26 mouse cellular contexts compared by ENCODE assay signal in the genomic region with DNA sequence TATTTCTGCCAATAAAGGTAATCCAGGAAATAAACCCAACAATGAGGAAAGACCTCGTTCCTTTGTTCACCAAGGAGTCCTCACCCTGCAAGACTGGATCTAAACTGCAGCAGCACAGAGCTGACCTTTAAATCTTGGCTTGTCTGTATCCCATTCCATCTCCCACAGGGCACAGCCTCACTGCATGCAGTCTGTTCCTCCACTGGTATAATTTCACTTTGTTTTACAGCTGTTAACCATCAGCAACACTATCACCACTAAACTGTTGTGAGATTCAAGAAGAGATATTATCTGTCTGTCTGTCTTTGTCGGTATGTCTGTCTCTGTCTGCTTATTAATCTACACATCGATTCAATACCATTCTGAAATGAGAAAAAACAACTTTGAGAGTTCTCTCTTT.
A peak's percentile ranks its signal among the peaks of the same experiment; 100 is the strongest.
DNase-seq lines count a peak whose midpoint lies in the region; ATAC-seq and TF ChIP-seq lines count a peak whose summit lies in the region.
"Had no signal": no experiment of that assay in that cellular context is flagged by ENCODE, and none has a peak within 500 bp of the region (broad histone marks: within the 10 kb centered on the region; RNA-seq: fewer than 3 reads in every experiment).

No protein-coding gene starts in this region.

- no peaks in the 10 kb centered on the region for H3K27me3 ChIP-seq in lung, embryonic 14.5 days (ENCODE audit: insufficient read depth, low read length)
- no peaks in the 10 kb centered on the region for H3K27me3 ChIP-seq in lung, postnatal 0 days (replicated peaks; ENCODE audit: insufficient read depth, low read length)
- H3K27me3 ChIP-seq: CH12.LX; embryonic facial prominence, embryonic 12.5 days; forebrain, embryonic 12.5 days; hindbrain, embryonic 12.5 days; hindbrain, embryonic 15.5 days had no signal

- no peak for TF ChIP-seq POLR2A in lung, adult 2 months (IDR thresholded peaks at IDR 0.05; ENCODE audit: borderline replicate concordance, extremely low read depth, low read depth, low read length)

- H3K4me3 ChIP-seq in lung, embryonic 14.5 days (ENCODE audit: low read depth, low read length): no peak overlapping the region
- no peak overlapping the region for H3K4me3 ChIP-seq in lung, adult 2 months (replicated peaks; ENCODE audit: extremely low read depth, low read depth, low read length)
- no peak overlapping the region for H3K4me3 ChIP-seq in lung, postnatal 0 days (ENCODE audit: low read depth, low read length)
- H3K4me3 ChIP-seq: embryonic facial prominence, embryonic 12.5 days; erythroblast, embryonic 14.5 days; forebrain, embryonic 12.5 days; gastrocnemius, adult 2 months; hindbrain, embryonic 12.5 days; hindbrain, embryonic 15.5 days had no signal

- no peaks in the 10 kb centered on the region for H3K4me1 ChIP-seq in lung, embryonic 14.5 days (ENCODE audit: insufficient read depth)
- no peaks in the 10 kb centered on the region for H3K4me1 ChIP-seq in lung, adult 2 months (ENCODE audit: control insufficient read depth, insufficient read depth, low read length)
- no peaks in the 10 kb centered on the region for H3K4me1 ChIP-seq in lung, postnatal 0 days (ENCODE audit: insufficient read depth, low read depth, low read length)
- H3K4me1 ChIP-seq: embryonic facial prominence, embryonic 12.5 days; forebrain, embryonic 12.5 days; hindbrain, embryonic 12.5 days; hindbrain, embryonic 15.5 days had no signal

- 29% methylated on average over 3 of the region's 3 CpGs for WGBS in lung, embryonic 14.5 days
- WGBS in lung, adult 2 months: 53% methylated on average over 3 of the region's 3 CpGs
- WGBS in lung, postnatal 0 days: 50% methylated on average over 3 of the region's 3 CpGs

- peak; percentile 71 for ATAC-seq in lung, embryonic 14.5 days (ENCODE audit: insufficient read depth)
- no peak for ATAC-seq in lung, postnatal 0 days
- ATAC-seq: forebrain, postnatal 0 days had no signal

- H3K9ac ChIP-seq in lung, embryonic 14.5 days: no peak overlapping the region
- no peak overlapping the region for H3K9ac ChIP-seq in lung, postnatal 0 days (replicated peaks; ENCODE audit: low read depth)
- H3K9ac ChIP-seq: embryonic facial prominence, embryonic 12.5 days; forebrain, embryonic 12.5 days; forebrain, postnatal 0 days; hindbrain, embryonic 12.5 days; hindbrain, embryonic 15.5 days had no signal

- no peak overlapping the region for H3K27ac ChIP-seq in lung, embryonic 14.5 days (ENCODE audit: low read depth)
- H3K27ac ChIP-seq in lung, postnatal 0 days (ENCODE audit: low read length): no peak overlapping the region
- H3K27ac ChIP-seq: embryonic facial prominence, embryonic 12.5 days; forebrain, embryonic 12.5 days; gastrocnemius, adult 2 months; hindbrain, embryonic 12.5 days; hindbrain, embryonic 15.5 days had no signal

- TF ChIP-seq CTCF in lung, embryonic 14.5 days (IDR thresholded peaks at IDR 0.05; ENCODE audit: low read depth): no peak
- TF ChIP-seq CTCF in lung, adult 2 months (IDR thresholded peaks at IDR 0.05; ENCODE audit: insufficient read depth, low read length): no peak
- TF ChIP-seq CTCF in lung, postnatal 0 days (IDR thresholded peaks at IDR 0.05): no peak

- H3K4me2 ChIP-seq in lung, embryonic 14.5 days: no peak overlapping the region
- no peak overlapping the region for H3K4me2 ChIP-seq in lung, postnatal 0 days (replicated peaks; ENCODE audit: low read depth, low read length)
- H3K4me2 ChIP-seq: embryonic facial prominence, embryonic 12.5 days; forebrain, embryonic 12.5 days; heart, embryonic 11.5 days; hindbrain, embryonic 12.5 days; hindbrain, embryonic 15.5 days had no signal

- no peaks in the 10 kb centered on the region for H3K9me3 ChIP-seq in lung, embryonic 14.5 days (ENCODE audit: low read depth, low read length)
- H3K9me3 ChIP-seq in lung, postnatal 0 days (ENCODE audit: low read length): no peaks in the 10 kb centered on the region
- H3K9me3 ChIP-seq: embryonic facial prominence, embryonic 12.5 days; forebrain, embryonic 12.5 days; G1E; hindbrain, embryonic 12.5 days; hindbrain, embryonic 15.5 days had no signal

- TF ChIP-seq EP300 in lung, postnatal 0 days (IDR thresholded peaks at IDR 0.05): no peak

- peak; percentile 4 for DNase-seq in embryo, embryonic 11 days
- no peak for DNase-seq in embryo, embryonic 9.5 days (ENCODE audit: extremely low spot score)
- peak; percentile 78 for DNase-seq in lung, embryonic 14.5 days
- DNase-seq in lung, adult 2 months: no peak
- DNase-seq in lung, postnatal 0 days (ENCODE audit: low spot score): peak; percentile 5
- no peak for DNase-seq in lung, postnatal 4 days
- no peak for DNase-seq in ovary, postnatal 36 days (ENCODE audit: low spot score)
- DNase-seq: adrenal gland, adult 2 months; adrenal gland, postnatal 14 days; B cell, adult 2 months; cerebellum, adult 11 months; cerebellum, adult 2 months; cerebellum, adult 9-11 months; cerebellum, postnatal 25 days; forebrain, postnatal 0 days; gastrocnemius, adult 2 months; gastrocnemius, postnatal 14 days; heart, adult 11 months had no signal

- no peaks in the 10 kb centered on the region for H3K36me3 ChIP-seq in lung, embryonic 14.5 days (ENCODE audit: insufficient read depth)
- H3K36me3 ChIP-seq in lung, postnatal 0 days (ENCODE audit: insufficient read depth, low read length): no peaks in the 10 kb centered on the region
- H3K36me3 ChIP-seq: embryonic facial prominence, embryonic 12.5 days; forebrain, embryonic 12.5 days; G1E; hindbrain, embryonic 12.5 days; hindbrain, embryonic 15.5 days had no signal

Comparison
In these comparisons a context has a peak if more than half of its experiments do, and no peak if none do; other contexts are left out.
1. DNase-seq: peak in embryo, embryonic 11 days (single experiment), lung, embryonic 14.5 days (single experiment) and lung, postnatal 0 days (single experiment); none in embryo, embryonic 9.5 days (single experiment), lung, adult 2 months (single experiment), lung, postnatal 4 days (0 of 2) and ovary, postnatal 36 days (single experiment).